Mouse (Mus musculus) gastrocnemius, postnatal 10 days (tissue): Measurements from ENCODE around the gene Prelid1. TPM values are rescaled to one million over a fixed set of nuclear protein-coding genes. Genes with fewer than 3 reads are reported as not detected.

Experiments used
- total RNA-seq, 2 experiments: library from RNA; stranded (reverse); gene quantifications; 2 replicates each; pipeline ENCODE4 v1.2.3; 2021

The Prelid1 gene
- total RNA-seq, 2 experiments from 2014 or later, result 66.3 to 79.2 TPM

Other genes starting within 250 kb of the Prelid1 start
- 10 to 100 TPM; 17.3 to 22.8 TPM for gene Uimc1, start 220.2 kb upstream of the Prelid1 start, total RNA-seq
- gene Zfp346, start 215.2 kb upstream of the Prelid1 start, total RNA-seq, result 10 to 100 TPM; 12.5 to 16.5 TPM
- not detected for gene Gm17617, start 187.0 kb upstream of the Prelid1 start, total RNA-seq
- 10 to 100 TPM; 16.3 to 24.5 TPM for gene Fgfr4, start 167.9 kb upstream of the Prelid1 start, total RNA-seq
- 10 to 100 TPM; 75.4 to 89.6 TPM for gene Nsd1, start 110.7 kb upstream of the Prelid1 start, total RNA-seq
- gene Rab24, start 1.4 kb downstream of the Prelid1 start, total RNA-seq, result 10 to 100 TPM; 36.0 to 37.2 TPM
- gene Mxd3, start 9.3 kb downstream of the Prelid1 start, total RNA-seq, result 1 to 10 TPM; 6.2 to 7.8 TPM
- gene Lman2, start 42.3 kb downstream of the Prelid1 start, total RNA-seq, result 10 to 100 TPM; 37.0 to 45.1 TPM
- under 1 TPM; 0.19 to 0.36 TPM for gene Rgs14, start 49.2 kb downstream of the Prelid1 start, total RNA-seq
- gene Slc34a1, start 77.7 kb downstream of the Prelid1 start, total RNA-seq, result under 1 TPM in 1 of 2 experiments, not detected in 1; 0.11 TPM
- gene Pfn3, start 94.7 kb downstream of the Prelid1 start, total RNA-seq, result not detected
- gene F12, start 106.3 kb downstream of the Prelid1 start, total RNA-seq, result under 1 TPM in 1 of 2 experiments, not detected in 1; 0.34 TPM
- 10 to 100 TPM; 17.4 to 22.3 TPM for gene Grk6, start 124.6 kb downstream of the Prelid1 start, total RNA-seq
- gene Prr7, start 143.8 kb downstream of the Prelid1 start, total RNA-seq, result 1 to 10 TPM; 2.1 to 2.5 TPM
- gene Dbn1, start 167.6 kb downstream of the Prelid1 start, total RNA-seq, result 10 to 100 TPM; 52.6 to 71.2 TPM
- gene Pdlim7, start 193.2 kb downstream of the Prelid1 start, total RNA-seq, result 100 to 1,000 TPM; 458 to 513 TPM
- 1 to 10 TPM; 2.0 to 4.0 TPM for gene Dok3, start 208.8 kb downstream of the Prelid1 start, total RNA-seq
- gene Ddx41, start 216.2 kb downstream of the Prelid1 start, total RNA-seq, result 10 to 100 TPM; 12.7 to 13.7 TPM